In the genomic region with DNA sequence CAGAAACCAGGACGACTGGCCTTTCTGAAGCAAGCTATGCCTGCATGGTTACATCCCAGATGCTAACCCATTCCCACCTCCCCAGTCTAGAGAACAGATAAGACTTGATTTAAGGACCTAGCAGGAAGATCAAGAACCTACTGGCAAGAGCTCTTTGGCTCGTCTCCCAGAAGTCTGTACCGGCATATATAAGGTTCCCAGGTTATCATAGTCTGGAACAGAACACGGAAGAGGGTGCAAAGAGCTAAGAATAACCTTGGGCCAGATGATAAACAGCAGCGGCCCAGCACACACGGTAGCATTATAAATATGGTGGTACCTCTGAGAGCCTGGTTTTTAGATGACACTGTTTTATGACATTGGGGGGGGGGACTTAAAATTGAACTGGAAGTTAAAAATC, we compare ENCODE assay signal across 24 mouse cellular contexts.
A peak's percentile ranks its signal among the peaks of the same experiment; 100 is the strongest.
DNase-seq lines count a peak whose midpoint lies in the region; ATAC-seq and TF ChIP-seq lines count a peak whose summit lies in the region.
"Had no signal": no experiment of that assay in that cellular context is flagged by ENCODE, and none has a peak within 500 bp of the region (broad histone marks: within the 10 kb centered on the region; RNA-seq: fewer than 3 reads in every experiment).

No protein-coding gene starts in this region.

- peaks cover 4% of the 10 kb centered on the region for H3K36me3 ChIP-seq in heart, embryonic 11.5 days (ENCODE audit: control insufficient read depth, insufficient read depth, low read length)
- peaks cover 56% of the 10 kb centered on the region for H3K36me3 ChIP-seq in heart, embryonic 13.5 days
- peaks cover 17% of the 10 kb centered on the region for H3K36me3 ChIP-seq in heart, embryonic 15.5 days
- peaks cover 4% of the 10 kb centered on the region; the same call in 1 of the 2 replicates for H3K36me3 ChIP-seq in heart, postnatal 0 days (replicated peaks; ENCODE audit: control insufficient read depth, insufficient read depth, low read length)
- H3K36me3 ChIP-seq in heart, embryonic 12.5 days, result peaks cover 30% of the 10 kb centered on the region
- H3K36me3 ChIP-seq: G1E had no signal

- no peaks in the 10 kb centered on the region for H3K27me3 ChIP-seq in heart, embryonic 11.5 days (ENCODE audit: control insufficient read depth, insufficient read depth, low read length)
- H3K27me3 ChIP-seq in heart, embryonic 13.5 days (replicated peaks), result no peaks in the 10 kb centered on the region
- no peaks in the 10 kb centered on the region for H3K27me3 ChIP-seq in heart, embryonic 15.5 days
- H3K27me3 ChIP-seq in heart, postnatal 0 days (ENCODE audit: control insufficient read depth, insufficient read depth, low read length), result no peaks in the 10 kb centered on the region
- no peaks in the 10 kb centered on the region for H3K27me3 ChIP-seq in heart, embryonic 12.5 days (replicated peaks)
- H3K27me3 ChIP-seq: CH12.LX; embryonic facial prominence, embryonic 12.5 days; forebrain, embryonic 13.5 days; Patski had no signal

- ATAC-seq in heart, embryonic 11.5 days (replicated peaks; ENCODE audit: insufficient number of reproducible peaks, low FRiP score, low TSS enrichment), result no peak
- ATAC-seq in heart, embryonic 13.5 days (ENCODE audit: extremely low read depth, insufficient number of reproducible peaks, low FRiP score, low TSS enrichment), result no peak
- no peak for ATAC-seq in heart, embryonic 15.5 days (replicated peaks; ENCODE audit: insufficient number of reproducible peaks, insufficient read depth, low FRiP score, low read depth)
- ATAC-seq in heart, postnatal 0 days (ENCODE audit: insufficient read depth, low read depth), result peak; percentile 65; the same call in 1 of the 2 replicates
- no peak for ATAC-seq in heart, embryonic 12.5 days (ENCODE audit: insufficient number of reproducible peaks, low FRiP score)
- ATAC-seq: activated CD4-positive, CD25-positive, alpha-beta regulatory T cell, adult 4 months; CD4-positive, CD25-positive, alpha-beta regulatory T cell, adult 4 months; forebrain, embryonic 13.5 days; Patski had no signal

- DNase-seq in heart, adult 11 months, result peak; percentile 85
- DNase-seq in heart, adult 8-10 months (ENCODE audit: low spot score), result no peak
- DNase-seq in heart, postnatal 25 days (ENCODE audit: low spot score), result no peak
- peak; percentile 22 for DNase-seq in heart, postnatal 0 days (ENCODE audit: low spot score)
- DNase-seq: adrenal gland, adult 8-10 months; adrenal gland, postnatal 14 days; adrenal gland, postnatal 36 days; B cell, adult 2 months; cerebellum, adult 11-12 months; cerebellum, adult 2 months; cerebellum, adult 9-10 months; cerebellum, postnatal 25 days had no signal

- WGBS in heart, embryonic 11.5 days (ENCODE audit: insufficient replicate concordance), result 48% methylated on average over 6 of the region's 6 CpGs
- 26% methylated on average over 6 of the region's 6 CpGs for WGBS in heart, embryonic 13.5 days
- WGBS in heart, embryonic 15.5 days, result 23% methylated on average over 6 of the region's 6 CpGs
- 18% methylated on average over 6 of the region's 6 CpGs for WGBS in heart, postnatal 0 days
- 33% methylated on average over 6 of the region's 6 CpGs for WGBS in heart, embryonic 12.5 days

- no peaks in the 10 kb centered on the region for H3K9me3 ChIP-seq in heart, embryonic 11.5 days (replicated peaks; ENCODE audit: control insufficient read depth, low read length)
- no peaks in the 10 kb centered on the region for H3K9me3 ChIP-seq in heart, embryonic 13.5 days
- no peaks in the 10 kb centered on the region for H3K9me3 ChIP-seq in heart, embryonic 15.5 days (replicated peaks)
- H3K9me3 ChIP-seq in heart, postnatal 0 days (replicated peaks; ENCODE audit: control insufficient read depth, low read length), result no peaks in the 10 kb centered on the region
- H3K9me3 ChIP-seq in heart, embryonic 12.5 days (replicated peaks), result peaks cover 6% of the 10 kb centered on the region
- H3K9me3 ChIP-seq: embryonic facial prominence, embryonic 10.5 days; embryonic facial prominence, embryonic 12.5 days; forebrain, embryonic 13.5 days had no signal

- no peak overlapping the region for H3K4me3 ChIP-seq in heart, embryonic 11.5 days (ENCODE audit: low read depth, low read length)
- H3K4me3 ChIP-seq in heart, embryonic 13.5 days, result no peak overlapping the region
- no peak overlapping the region for H3K4me3 ChIP-seq in heart, embryonic 15.5 days
- no peak overlapping the region for H3K4me3 ChIP-seq in heart, postnatal 0 days (ENCODE audit: low read depth, low read length)
- H3K4me3 ChIP-seq in heart, embryonic 12.5 days, result no peak overlapping the region
- H3K4me3 ChIP-seq: embryonic facial prominence, embryonic 10.5 days; embryonic facial prominence, embryonic 12.5 days; forebrain, embryonic 13.5 days had no signal

- intact Hi-C loops in heart, postnatal 25 days (cut with DNase I), result no loop called here

- no peak overlapping the region for H3K4me2 ChIP-seq in heart, embryonic 11.5 days
- H3K4me2 ChIP-seq in heart, embryonic 13.5 days, result no peak overlapping the region
- no peak overlapping the region for H3K4me2 ChIP-seq in heart, embryonic 15.5 days
- H3K4me2 ChIP-seq in heart, postnatal 0 days (ENCODE audit: low read depth, low read length), result no peak overlapping the region
- H3K4me2 ChIP-seq in heart, embryonic 12.5 days, result no peak overlapping the region
- H3K4me2 ChIP-seq: embryonic facial prominence, embryonic 12.5 days; forebrain, embryonic 13.5 days had no signal

- TF ChIP-seq CTCF in heart, postnatal 0 days (IDR thresholded peaks at IDR 0.05; ENCODE audit: low read depth), result no peak

- H3K27ac ChIP-seq in heart, embryonic 11.5 days (ENCODE audit: low read depth, low read length), result no peak overlapping the region
- peak overlapping the region; percentile 41 for H3K27ac ChIP-seq in heart, embryonic 13.5 days (replicated peaks)
- peak overlapping the region; percentile 37 for H3K27ac ChIP-seq in heart, embryonic 15.5 days
- H3K27ac ChIP-seq in heart, postnatal 0 days (ENCODE audit: low read depth), result peak overlapping the region; percentile 46
- H3K27ac ChIP-seq in heart, embryonic 12.5 days (ENCODE audit: poor library complexity, severe bottlenecking), result no peak overlapping the region
- H3K27ac ChIP-seq: embryonic facial prominence, embryonic 10.5 days; embryonic facial prominence, embryonic 12.5 days; forebrain, embryonic 13.5 days had no signal

- no peaks in the 10 kb centered on the region for H3K4me1 ChIP-seq in heart, embryonic 11.5 days (ENCODE audit: control insufficient read depth, insufficient read depth, low read length)
- peaks cover 21% of the 10 kb centered on the region for H3K4me1 ChIP-seq in heart, embryonic 13.5 days
- H3K4me1 ChIP-seq in heart, embryonic 15.5 days (replicated peaks), result peaks cover 17% of the 10 kb centered on the region
- H3K4me1 ChIP-seq in heart, postnatal 0 days (ENCODE audit: control insufficient read depth, insufficient read depth), result peaks cover 10% of the 10 kb centered on the region; the same call in 1 of the 2 replicates
- H3K4me1 ChIP-seq in heart, embryonic 12.5 days (replicated peaks), result peaks cover 13% of the 10 kb centered on the region; the same call in 1 of the 2 replicates
- H3K4me1 ChIP-seq: embryonic facial prominence, embryonic 10.5 days; embryonic facial prominence, embryonic 12.5 days; forebrain, embryonic 13.5 days had no signal

- no peak overlapping the region for H3K9ac ChIP-seq in heart, embryonic 11.5 days (ENCODE audit: low read depth, low read length)
- H3K9ac ChIP-seq in heart, embryonic 13.5 days, result no peak overlapping the region
- no peak overlapping the region for H3K9ac ChIP-seq in heart, embryonic 15.5 days
- H3K9ac ChIP-seq in heart, postnatal 0 days (replicated peaks; ENCODE audit: low read depth, low read length), result no peak overlapping the region
- no peak overlapping the region for H3K9ac ChIP-seq in heart, embryonic 12.5 days
- H3K9ac ChIP-seq: embryonic facial prominence, embryonic 12.5 days; forebrain, embryonic 13.5 days had no signal

- TF ChIP-seq EP300 in heart, postnatal 0 days (IDR thresholded peaks at IDR 0.05; ENCODE audit: low read depth), result no peak

Comparison
In these comparisons a context has a peak if more than half of its experiments do, and no peak if none do; other contexts are left out.
1. DNase-seq: peak in heart, adult 11 months (single experiment) and heart, postnatal 0 days (single experiment); none in heart, adult 8-10 months (single experiment) and heart, postnatal 25 days (single experiment).
2. H3K27ac ChIP-seq: peak in heart, embryonic 13.5 days (single experiment), heart, embryonic 15.5 days (single experiment) and heart, postnatal 0 days (single experiment); none in heart, embryonic 11.5 days (single experiment) and heart, embryonic 12.5 days (single experiment).